Comparison of ENCODE assay signal across 23 mouse cellular contexts in the genomic region with DNA sequence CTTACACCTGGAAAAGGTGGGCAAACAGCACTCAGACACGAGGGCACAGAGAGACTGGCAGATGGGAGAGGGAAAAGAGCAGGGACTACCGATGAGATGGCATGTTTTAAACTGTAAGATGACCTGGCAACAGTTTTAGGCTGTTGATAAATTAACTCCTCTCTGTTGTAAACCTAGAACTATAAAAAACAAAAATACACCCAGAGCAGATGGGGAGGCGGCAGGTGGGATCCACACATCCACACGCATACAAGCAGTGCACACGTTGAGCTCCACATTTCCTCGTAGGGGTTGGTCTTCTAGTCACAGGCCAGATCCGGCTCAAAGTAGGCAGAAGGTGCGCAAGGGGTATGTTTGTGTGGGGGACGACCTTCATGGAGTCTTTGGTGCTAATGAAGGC. TPM values are rescaled to one million over a fixed set of nuclear protein-coding genes. Genes with fewer than 3 reads are reported as not detected.
DNase-seq lines count a peak whose midpoint lies in the region; ATAC-seq lines count a peak whose summit lies in the region.
"Had no signal": no experiment of that assay in that cellular context is flagged by ENCODE, and none has a peak within 500 bp of the region (broad histone marks: within the 10 kb centered on the region; RNA-seq: fewer than 3 reads in every experiment).

No protein-coding gene starts in this region.

- H3K27me3 ChIP-seq in kidney, embryonic 16.5 days (ENCODE audit: insufficient read depth, low read length) = no peaks in the 10 kb centered on the region
- H3K27me3 ChIP-seq in liver, embryonic 11.5 days (replicated peaks; ENCODE audit: control insufficient read depth, insufficient read depth, low read length) = no peaks in the 10 kb centered on the region
- H3K27me3 ChIP-seq: CH12.LX; forebrain, embryonic 13.5 days; hindbrain, embryonic 12.5 days; hindbrain, embryonic 15.5 days; kidney, embryonic 15.5 days; Patski had no signal

- ATAC-seq in kidney, embryonic 16.5 days (ENCODE audit: low FRiP score, low TSS enrichment) = no peak
- no peak for ATAC-seq in liver, embryonic 11.5 days (replicated peaks; ENCODE audit: low FRiP score)
- ATAC-seq: forebrain, embryonic 13.5 days; forebrain, embryonic 16.5 days; intestine, postnatal 0 days; Patski had no signal

- peak; percentile 47 for DNase-seq in cerebellum, adult 11-12 months
- no peak for DNase-seq in cerebellum, postnatal 4 days (ENCODE audit: low spot score in 2 of 2)
- DNase-seq in cerebellum, adult 8-10 months = peak; percentile 36
- DNase-seq in cerebellum, postnatal 10 days = peak; percentile 28 to 50
- DNase-seq in adrenal gland, postnatal 10 days = no peak
- no peak for DNase-seq in liver, embryonic 11.5 days (ENCODE audit: low spot score)
- DNase-seq: adrenal gland, postnatal 14 days; B cell, adult 2 months; gastrocnemius, postnatal 10 days; heart, adult 11 months; kidney, adult 2 months had no signal

- 82% methylated on average over 9 of the region's 9 CpGs for WGBS in kidney, embryonic 16.5 days
- 91% methylated on average over 9 of the region's 9 CpGs for WGBS in liver, embryonic 11.5 days

- no peak overlapping the region for H3K27ac ChIP-seq in kidney, embryonic 16.5 days (ENCODE audit: low read length)
- H3K27ac ChIP-seq in liver, embryonic 11.5 days (ENCODE audit: low read depth, low read length) = no peak overlapping the region
- H3K27ac ChIP-seq: forebrain, embryonic 10.5 days; forebrain, embryonic 13.5 days; hindbrain, embryonic 12.5 days; hindbrain, embryonic 15.5 days; kidney, embryonic 15.5 days had no signal

- H3K4me1 ChIP-seq in kidney, embryonic 16.5 days (ENCODE audit: insufficient read depth, low read length) = no peaks in the 10 kb centered on the region
- no peaks in the 10 kb centered on the region for H3K4me1 ChIP-seq in liver, embryonic 11.5 days (replicated peaks; ENCODE audit: control insufficient read depth, insufficient read depth, low read length)
- H3K4me1 ChIP-seq: forebrain, embryonic 10.5 days; forebrain, embryonic 13.5 days; hindbrain, embryonic 12.5 days; hindbrain, embryonic 15.5 days; kidney, embryonic 15.5 days had no signal

- H3K4me2 ChIP-seq in kidney, embryonic 16.5 days (replicated peaks; ENCODE audit: low read depth, low read length) = no peak overlapping the region
- H3K4me2 ChIP-seq in liver, embryonic 11.5 days = no peak overlapping the region
- H3K4me2 ChIP-seq: forebrain, embryonic 13.5 days; heart, embryonic 11.5 days; hindbrain, embryonic 12.5 days; hindbrain, embryonic 15.5 days; kidney, embryonic 15.5 days had no signal

- no peaks in the 10 kb centered on the region for H3K9me3 ChIP-seq in kidney, embryonic 16.5 days (ENCODE audit: low read length)
- no peaks in the 10 kb centered on the region for H3K9me3 ChIP-seq in liver, embryonic 11.5 days (ENCODE audit: control insufficient read depth, low read length)
- H3K9me3 ChIP-seq: forebrain, embryonic 10.5 days; forebrain, embryonic 13.5 days; G1E; hindbrain, embryonic 12.5 days; hindbrain, embryonic 15.5 days; kidney, embryonic 15.5 days had no signal

- H3K9ac ChIP-seq in kidney, embryonic 16.5 days (replicated peaks; ENCODE audit: low read length) = no peak overlapping the region
- no peak overlapping the region for H3K9ac ChIP-seq in liver, embryonic 11.5 days (ENCODE audit: low read depth, low read length)
- H3K9ac ChIP-seq: forebrain, embryonic 13.5 days; hindbrain, embryonic 12.5 days; hindbrain, embryonic 15.5 days; kidney, embryonic 15.5 days had no signal

- H3K36me3 ChIP-seq in kidney, embryonic 16.5 days (ENCODE audit: insufficient read depth, low read length) = peaks cover 34% of the 10 kb centered on the region
- H3K36me3 ChIP-seq in liver, embryonic 11.5 days (ENCODE audit: control insufficient read depth, insufficient read depth, low read length) = peaks cover 24% of the 10 kb centered on the region

- H3K4me3 ChIP-seq in kidney, embryonic 16.5 days (ENCODE audit: low read length) = no peak overlapping the region
- no peak overlapping the region for H3K4me3 ChIP-seq in liver, embryonic 11.5 days (ENCODE audit: low read depth, low read length)
- H3K4me3 ChIP-seq: forebrain, embryonic 10.5 days; forebrain, embryonic 13.5 days; hindbrain, embryonic 12.5 days; hindbrain, embryonic 15.5 days; kidney, embryonic 15.5 days had no signal

RNA-seq across cellular contexts. Expression of a gene that starts 17.0 kb away (rescaled TPM):
- polyA plus RNA-seq in kidney, embryonic 16.5 days (2015; fragmentation: Nextera tagmentation; extraction: Ambion mirVana) = 10.3 TPM in 2 replicates
- 1 to 10 TPM; 3.5 to 3.6 TPM for total RNA-seq in adrenal gland, postnatal 10 days (2021)
- polyA plus RNA-seq in liver, embryonic 11.5 days (2014; fragmentation: Nextera tagmentation; extraction: Ambion mirVana) = 4.2 and 5.6 TPM in 2 replicates

RNA-seq across cellular contexts. Expression of a gene that starts 43.7 kb away (rescaled TPM):
- 33.0 and 35.2 TPM in 2 replicates for polyA plus RNA-seq in kidney, embryonic 16.5 days (2015; fragmentation: Nextera tagmentation; extraction: Ambion mirVana)
- total RNA-seq in adrenal gland, postnatal 10 days (2021) = 10 to 100 TPM in 1 of 2 experiments, 1 to 10 TPM in 1; 9.7 to 13.4 TPM
- polyA plus RNA-seq in liver, embryonic 11.5 days (2014; fragmentation: Nextera tagmentation; extraction: Ambion mirVana) = 16.2 and 17.7 TPM in 2 replicates

RNA-seq across cellular contexts. Expression of a gene that starts 48.6 kb away (rescaled TPM):
- 12.9 and 15.0 TPM in 2 replicates for polyA plus RNA-seq in kidney, embryonic 16.5 days (2015; fragmentation: Nextera tagmentation; extraction: Ambion mirVana)
- total RNA-seq in adrenal gland, postnatal 10 days (2021) = 10 to 100 TPM; 34.1 to 34.4 TPM
- polyA plus RNA-seq in liver, embryonic 11.5 days (2014; fragmentation: Nextera tagmentation; extraction: Ambion mirVana) = 38.8 and 42.3 TPM in 2 replicates

Comparison
In these comparisons a context has a peak if more than half of its experiments do, and no peak if none do; other contexts are left out.
1. DNase-seq: peak in cerebellum, adult 11-12 months (single experiment), cerebellum, adult 8-10 months (single experiment) and cerebellum, postnatal 10 days (2 of 2); none in cerebellum, postnatal 4 days (0 of 2), adrenal gland, postnatal 10 days (single experiment) and liver, embryonic 11.5 days (single experiment).